Mouse (Mus musculus): Measurements from ENCODE around the gene Ap4m1.

- TF ChIP-seq POLR2A (IDR thresholded peaks at IDR 0.05; ENCODE audit: low read depth, low read length) (no peak), CTCF (conservative IDR thresholded peaks at IDR 0.05; ENCODE audit: insufficient read depth, insufficient read length, low read depth, low read length) (0 out of 2 replicates have a peak, but pooled peaks have one; percentile 14)
These were observed at the start of gene Ap4m1, which contains the start of gene Mcm7 for GRCm38 (mm10) chr5:138171695-138172491.
